Mouse (Mus musculus): ENCODE measurements at regions not wholly inside any gene's neighbourhood (a gene's known extent, or its start where the extent isn't known, plus 50 kb on each side); places are given as distances from the start of the nearest gene placed in this dataset.
A peak's percentile ranks its signal among the peaks of the same experiment; 100 is the strongest.

DNA sequence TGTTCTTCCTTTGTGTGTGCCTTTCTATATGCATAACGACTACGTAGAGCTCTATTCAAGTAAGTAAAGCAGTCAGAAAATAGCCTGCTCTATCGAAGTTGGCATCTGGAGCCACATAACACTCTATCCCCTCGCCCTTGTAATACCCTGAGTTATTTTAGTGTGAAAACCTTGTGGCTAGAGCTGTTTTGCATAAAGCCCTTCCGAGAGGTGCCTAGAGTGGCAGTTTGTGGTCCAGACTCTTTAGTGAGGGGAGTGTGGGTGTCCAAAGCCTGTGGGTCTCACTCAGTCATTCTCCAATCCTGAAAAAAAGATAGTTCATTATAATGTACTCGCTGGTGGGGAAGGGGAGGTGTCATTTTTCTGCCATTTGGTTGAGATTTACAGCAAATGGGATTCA is 855.2 kb upstream of the Car8 start:
- no peak for DNase-seq (ENCODE audit: low spot score in 2 of 2)

- DNase-seq (ENCODE audit: low spot score in 2 of 2) = no peak
Observed at GRCm38 (mm10) chr4:9083526-9083925, 844.7 kb upstream of the Car8 start.

GRCm38 (mm10) chr4:9081701-9082562 is 843.1 kb upstream of the Car8 start:
- peak; percentile 52 to 56 for DNase-seq (ENCODE audit: low spot score in 2 of 2)

DNA sequence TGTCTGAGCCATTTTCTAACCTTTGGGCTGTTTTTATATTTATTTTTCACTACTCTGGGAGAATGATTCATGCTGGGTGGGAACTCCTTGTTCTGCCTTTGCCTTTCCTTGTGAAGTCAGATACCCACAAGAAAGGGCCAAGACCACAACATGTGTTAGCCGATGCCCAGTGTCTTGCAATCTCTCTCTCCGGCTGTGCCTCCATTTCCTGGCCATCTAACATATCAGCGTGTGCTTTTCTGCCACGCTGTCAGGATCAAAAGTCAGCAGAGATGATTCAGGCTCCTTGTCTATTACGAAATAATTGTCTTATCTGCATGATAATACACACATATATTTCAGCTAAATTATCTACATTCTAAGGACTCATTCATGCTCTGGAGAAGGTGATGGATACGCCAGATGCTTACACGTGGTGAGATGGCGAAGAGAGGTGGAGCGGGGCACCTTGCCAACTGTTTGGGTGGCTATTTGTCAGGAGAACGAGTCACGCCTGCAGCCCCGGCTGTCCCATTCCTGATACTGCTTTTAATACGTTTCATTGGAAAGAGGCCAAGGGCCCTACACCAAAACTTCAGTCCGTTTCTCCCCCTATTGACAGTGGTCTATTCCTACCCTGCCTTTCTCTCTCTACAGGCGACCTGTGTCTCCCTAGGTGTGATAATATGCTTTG is 842.1 kb upstream of the Car8 start:
- DNase-seq (ENCODE audit: low spot score in 2 of 2) = no peak

GRCm38 (mm10) chr4:9079828-9080245 is 841.0 kb upstream of the Car8 start:
- no peak for DNase-seq (ENCODE audit: low spot score in 2 of 2)

DNA sequence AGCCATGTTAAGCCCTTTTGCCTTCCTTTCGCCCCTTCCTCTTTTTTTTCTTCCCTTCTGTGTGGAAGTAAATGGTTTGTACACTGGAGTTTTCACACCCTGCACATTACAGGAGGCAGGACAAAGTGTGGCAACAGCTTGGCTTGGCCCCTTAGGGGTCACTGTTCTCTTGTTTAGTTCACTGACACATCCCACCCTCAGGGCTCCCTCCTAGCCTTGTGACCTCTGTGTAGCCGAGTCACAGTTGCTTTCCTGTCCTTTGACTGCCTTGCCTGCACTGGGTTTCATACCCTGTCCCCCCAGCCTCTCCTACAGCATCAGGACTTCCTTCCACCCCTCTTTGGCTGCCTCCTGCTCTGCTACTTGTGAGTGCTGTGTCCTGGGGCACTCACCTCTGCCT is 835.6 kb upstream of the Car8 start:
- DNase-seq (ENCODE audit: low spot score in 2 of 2) = no peak

- no peak for DNase-seq (ENCODE audit: low spot score in 2 of 2)
Observed at GRCm38 (mm10) chr4:9073736-9074428, 835.0 kb upstream of the Car8 start.

GRCm38 (mm10) chr4:9072321-9072720 is 833.5 kb upstream of the Car8 start:
- DNase-seq (ENCODE audit: low spot score in 2 of 2) = no peak

DNA sequence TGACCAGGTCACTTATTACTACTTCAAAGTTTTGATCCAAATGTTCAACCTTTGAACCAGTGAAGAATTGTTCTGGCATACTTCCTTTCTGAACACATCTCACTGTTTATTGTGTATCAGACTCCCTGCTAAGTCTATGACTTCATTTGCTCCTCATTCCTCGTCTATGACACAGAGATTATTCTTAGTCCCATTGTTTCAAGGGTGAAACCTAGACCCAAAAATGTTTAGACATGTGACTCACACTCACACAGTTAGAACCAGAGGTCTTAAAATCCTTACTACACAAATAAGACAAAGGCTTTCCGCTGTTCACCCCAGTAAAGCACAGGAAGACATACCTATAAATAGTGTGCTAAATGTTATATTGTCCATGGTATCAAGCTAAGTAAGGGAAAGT is 829.0 kb upstream of the Car8 start:
- DNase-seq (ENCODE audit: low spot score in 2 of 2) = no peak

DNA sequence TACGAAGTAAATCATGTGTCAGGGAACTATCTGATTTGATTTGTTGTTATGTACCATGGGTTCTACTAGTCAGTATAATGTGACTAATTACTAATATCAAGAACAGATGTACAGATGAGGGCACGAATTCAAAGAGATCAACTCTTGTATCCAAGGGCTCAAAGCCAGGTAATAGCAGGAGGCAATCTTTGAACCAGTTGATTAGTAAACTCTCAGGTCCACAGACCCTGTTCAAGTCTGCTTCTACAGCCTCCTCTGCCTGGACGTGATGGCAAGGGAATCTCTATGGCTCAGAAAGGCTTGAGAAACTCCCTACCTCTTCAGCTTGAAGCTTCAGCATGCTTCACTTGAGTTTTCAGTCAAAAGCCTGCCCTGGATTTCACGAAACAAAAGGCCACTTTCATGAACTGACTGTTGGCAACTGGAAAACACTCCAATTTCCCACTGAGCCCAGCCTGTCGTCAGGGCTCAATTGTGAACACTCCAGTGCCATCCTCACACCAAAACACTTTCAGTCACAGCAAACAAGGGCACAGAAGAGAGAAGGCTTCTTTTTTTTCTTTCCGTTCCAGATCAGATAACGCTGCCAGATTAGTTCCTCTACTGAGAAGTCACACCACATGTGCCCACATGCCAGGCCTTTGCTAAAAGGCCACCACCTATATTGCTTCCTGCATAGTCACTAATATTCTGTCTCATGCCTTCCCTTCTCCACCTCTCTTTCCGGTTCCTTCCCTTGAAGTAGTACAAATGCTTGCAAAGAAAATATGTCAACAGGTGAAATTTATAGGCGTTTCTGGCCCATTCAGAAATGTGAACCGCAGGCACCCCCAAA is 827.4 kb upstream of the Car8 start:
- DNase-seq (ENCODE audit: low spot score in 2 of 2) = peak; percentile 18 to 21

GRCm38 (mm10) chr4:9061941-9062340 is 823.1 kb upstream of the Car8 start:
- DNase-seq (ENCODE audit: low spot score in 2 of 2) = no peak

DNA sequence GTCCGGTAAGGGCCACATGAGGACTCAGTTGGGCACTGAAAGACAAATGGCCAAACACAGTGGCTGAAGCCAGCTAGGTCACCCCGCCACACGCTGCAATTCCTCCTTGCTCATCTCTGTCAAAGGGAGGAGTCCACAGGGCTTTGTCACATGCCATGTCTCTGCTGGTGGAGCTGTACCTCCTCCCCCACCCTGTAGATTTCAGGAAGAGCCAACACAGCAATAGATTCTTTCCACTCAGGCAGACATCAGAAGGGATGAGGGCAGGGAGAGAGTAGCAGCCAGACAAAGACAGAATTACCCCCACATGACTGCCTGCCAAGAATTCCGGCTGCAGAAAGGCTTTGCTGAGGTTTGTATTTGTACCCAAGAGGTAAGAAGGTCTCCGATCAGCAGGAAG is 821.4 kb upstream of the Car8 start:
- DNase-seq (ENCODE audit: low spot score in 2 of 2) = no peak

DNA sequence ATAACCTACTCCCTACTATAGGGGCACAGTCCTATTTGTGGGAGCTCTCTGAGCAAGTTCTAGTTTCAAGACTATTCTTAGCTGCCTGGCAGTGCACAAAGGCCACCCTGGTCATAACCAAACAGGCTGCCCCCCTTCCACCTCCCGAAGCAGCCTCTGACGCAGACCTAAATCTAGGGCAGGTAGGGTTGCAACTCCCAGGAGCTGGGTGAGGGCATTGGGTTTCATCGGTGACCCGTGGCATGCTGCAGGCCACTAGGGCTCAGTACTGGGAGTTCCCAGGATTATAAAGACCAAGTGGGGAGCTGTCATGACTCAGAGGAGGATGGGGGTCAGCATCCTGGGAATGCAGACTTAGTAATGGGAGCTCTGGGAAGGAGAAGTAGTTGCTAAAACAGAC is 818.8 kb upstream of the Car8 start:
- DNase-seq (ENCODE audit: low spot score in 2 of 2) = no peak

GRCm38 (mm10) chr4:9057113-9057512 is 818.3 kb upstream of the Car8 start:
- no peak for DNase-seq (ENCODE audit: low spot score in 2 of 2)

GRCm38 (mm10) chr4:9055876-9056275 is 817.0 kb upstream of the Car8 start:
- no peak for DNase-seq (ENCODE audit: low spot score in 2 of 2)

GRCm38 (mm10) chr4:9055266-9055820 is 816.5 kb upstream of the Car8 start:
- DNase-seq (ENCODE audit: low spot score in 2 of 2) = no peak

- no peak for DNase-seq (ENCODE audit: low spot score in 2 of 2)
Observed at GRCm38 (mm10) chr4:9048817-9049216, 810.0 kb upstream of the Car8 start.

DNA sequence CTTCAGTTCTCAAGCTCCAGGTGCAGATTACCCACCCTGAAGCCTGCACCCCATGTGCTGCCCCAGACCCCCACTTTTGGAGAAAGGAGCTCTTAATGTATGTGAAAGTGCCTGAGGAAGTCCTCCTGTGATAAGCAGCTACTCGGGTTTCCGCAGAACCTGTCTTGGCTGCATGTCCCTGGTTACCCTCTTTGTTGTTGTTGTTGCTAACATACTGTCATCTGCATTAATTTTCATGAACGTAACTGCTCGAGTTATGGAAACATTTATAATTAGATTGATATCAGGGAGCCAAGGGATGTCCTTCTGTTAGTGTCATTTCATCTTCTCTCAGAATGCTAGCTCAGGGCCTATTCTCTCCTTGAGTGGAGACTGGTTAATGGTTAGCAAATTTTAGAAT is 808.3 kb upstream of the Car8 start:
- DNase-seq (ENCODE audit: low spot score in 2 of 2) = no peak

- no peak for DNase-seq (ENCODE audit: low spot score in 2 of 2)
Observed at GRCm38 (mm10) chr4:9046436-9046835, 807.6 kb upstream of the Car8 start.

GRCm38 (mm10) chr4:9046030-9046429 is 807.2 kb upstream of the Car8 start:
- DNase-seq (ENCODE audit: low spot score in 2 of 2) = no peak

DNA sequence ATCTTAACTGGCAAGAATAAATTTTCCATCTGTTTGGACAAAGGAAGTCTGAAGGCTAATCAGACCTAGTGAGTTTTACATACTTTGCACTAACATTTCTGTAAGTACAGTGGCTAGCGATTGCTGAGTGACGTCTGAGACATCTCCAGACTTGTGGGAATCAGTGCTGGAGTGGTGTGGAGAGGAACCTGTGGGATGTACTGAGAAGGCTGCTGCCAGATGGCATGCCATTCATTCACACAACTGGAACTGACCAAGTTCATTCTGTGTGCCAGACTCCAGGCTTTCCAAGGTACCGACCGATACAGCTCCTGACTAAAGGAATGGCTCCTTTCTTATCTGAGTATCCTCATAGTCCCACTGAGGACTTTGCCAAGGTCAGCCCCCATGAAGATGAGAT is 797.2 kb upstream of the Car8 start:
- no peak for DNase-seq (ENCODE audit: low spot score in 2 of 2)
